Mouse (Mus musculus): ENCODE measurements around the gene Clrn1. TPM values are rescaled to one million over a fixed set of nuclear protein-coding genes. Genes with fewer than 3 reads are reported as not detected.

Clrn1 gene
- polyA plus RNA-seq, 1 experiment from 2014 or later: 0.68 TPM

Other genes starting within 250 kb of the Clrn1 start
- 0.19 TPM in 1 of 2 replicates, not detected in the other for gene Erich6, start 248.1 kb downstream of the Clrn1 start, polyA plus RNA-seq (2016; fragmentation: Nextera tagmentation; extraction: Ambion mirVana)
- gene Siah2, start 192.9 kb downstream of the Clrn1 start, polyA plus RNA-seq (2016; fragmentation: Nextera tagmentation; extraction: Ambion mirVana): 8.0 and 8.4 TPM in 2 replicates
- gene Mindy4b-ps, start 63.0 kb downstream of the Clrn1 start, polyA plus RNA-seq (2016; fragmentation: Nextera tagmentation; extraction: Ambion mirVana): not detected in 2 replicates
- gene Med12l, start 120.5 kb upstream of the Clrn1 start, polyA plus RNA-seq (2016; fragmentation: Nextera tagmentation; extraction: Ambion mirVana): 3.9 and 4.5 TPM in 2 replicates
- gene Gpr171, start 216.5 kb upstream of the Clrn1 start, polyA plus RNA-seq (2016; fragmentation: Nextera tagmentation; extraction: Ambion mirVana): 0.92 and 0.96 TPM in 2 replicates